Mouse (Mus musculus) urinary bladder, postnatal 10 days (tissue): Measurements from ENCODE around the gene Nt5c2.

Source experiments
- DNase-seq: peaks from one replicate; pipeline ENCODE4 v3.0.0; 2022; ENCODE audit warnings: low spot score

Nt5c2 gene

GRCm38 (mm10) chr19:46928136-46928535 lies 86.8 kb downstream of the Nt5c2 start:
- no peak for DNase-seq

DNA sequence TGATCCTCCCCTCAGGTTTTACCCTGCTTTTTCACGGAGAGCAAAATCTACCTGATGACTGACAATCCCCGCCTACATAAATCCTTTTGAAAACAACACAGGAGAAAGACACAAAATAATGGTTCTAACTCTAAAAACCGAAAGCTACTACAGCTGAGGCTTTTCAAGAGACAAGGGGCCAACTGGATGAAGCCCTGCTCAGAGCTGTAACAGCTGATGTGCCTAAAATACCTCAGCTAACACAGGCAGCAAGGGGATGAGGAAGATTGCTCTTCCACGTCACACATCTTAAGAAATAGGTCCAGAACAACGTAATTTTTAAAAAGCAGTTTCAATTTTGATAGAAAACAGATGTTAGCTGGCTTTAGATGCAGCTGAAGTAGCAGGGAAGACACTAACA lies 88.0 kb downstream of the Nt5c2 start:
- DNase-seq = no peak

DNA sequence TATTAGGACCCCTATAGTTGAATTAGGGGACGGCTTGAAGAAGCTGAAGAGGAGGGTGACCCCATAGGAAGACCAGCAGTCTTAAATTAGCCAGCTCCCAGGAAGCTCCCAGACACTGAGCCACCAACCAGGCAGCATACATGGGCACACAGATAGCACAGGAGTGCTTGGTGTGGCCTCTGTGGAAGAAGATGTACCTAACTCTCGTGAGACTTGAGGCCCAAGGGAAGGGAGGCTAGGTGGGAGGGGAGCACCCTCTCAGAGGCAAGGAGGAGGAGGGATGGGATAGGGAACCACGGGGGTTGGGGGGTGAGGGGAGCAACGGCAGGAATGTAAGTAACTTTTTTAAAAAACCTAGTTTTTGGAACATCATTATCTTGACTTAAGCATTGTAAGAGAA lies 88.6 kb downstream of the Nt5c2 start:
- DNase-seq = no peak

DNA sequence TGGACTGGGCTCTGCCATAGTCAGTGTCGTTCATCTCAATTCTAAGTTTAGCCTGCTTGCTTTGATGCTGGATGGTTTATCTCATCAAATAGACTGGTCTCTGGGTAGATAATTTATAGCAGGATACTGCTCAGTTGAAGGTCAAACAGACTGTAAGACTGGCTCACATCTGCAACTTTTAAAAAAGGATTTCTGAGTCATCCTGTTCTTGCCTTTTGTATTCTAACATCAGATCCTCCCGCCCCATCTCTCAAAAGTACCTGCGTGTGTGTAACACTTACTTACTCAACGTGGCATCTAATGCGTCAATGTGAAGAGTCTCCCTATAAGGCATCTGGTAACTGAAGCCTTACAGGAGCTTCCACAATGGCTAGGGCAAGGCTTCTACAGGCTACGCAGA lies 94.4 kb downstream of the Nt5c2 start:
- no peak for DNase-seq

DNA sequence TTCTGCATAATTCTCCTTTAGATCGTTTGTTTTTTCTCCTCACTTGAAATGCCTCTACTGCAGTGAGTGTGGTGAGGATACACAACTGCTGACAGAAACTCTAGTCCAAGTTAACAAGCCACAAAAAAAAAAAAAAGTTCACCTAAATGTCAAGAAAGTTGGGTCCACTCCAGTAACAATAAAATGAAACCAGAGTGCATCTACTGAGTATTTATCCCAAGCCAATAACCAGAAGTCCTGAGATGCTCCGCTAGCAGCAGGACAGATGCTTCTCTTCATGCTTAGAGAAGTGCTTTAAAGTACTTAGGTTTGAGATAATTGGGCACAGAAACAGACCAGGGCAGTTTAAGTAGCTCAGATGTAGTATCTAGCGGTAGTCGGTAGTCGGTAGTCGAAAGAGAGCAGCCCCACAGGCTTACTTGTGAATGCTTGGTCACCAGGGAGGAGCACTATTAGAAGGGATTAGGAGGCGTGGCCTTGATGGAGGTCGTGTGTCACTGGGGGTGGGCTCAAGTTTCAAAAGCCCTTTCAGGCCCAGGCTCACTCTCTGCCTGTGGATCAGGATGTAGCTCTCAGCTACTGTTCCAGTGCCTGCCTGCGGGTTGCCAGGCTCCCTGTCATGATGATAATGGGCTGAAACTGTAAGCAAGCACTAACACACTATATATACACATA lies 99.4 kb downstream of the Nt5c2 start:
- DNase-seq = no peak

DNA sequence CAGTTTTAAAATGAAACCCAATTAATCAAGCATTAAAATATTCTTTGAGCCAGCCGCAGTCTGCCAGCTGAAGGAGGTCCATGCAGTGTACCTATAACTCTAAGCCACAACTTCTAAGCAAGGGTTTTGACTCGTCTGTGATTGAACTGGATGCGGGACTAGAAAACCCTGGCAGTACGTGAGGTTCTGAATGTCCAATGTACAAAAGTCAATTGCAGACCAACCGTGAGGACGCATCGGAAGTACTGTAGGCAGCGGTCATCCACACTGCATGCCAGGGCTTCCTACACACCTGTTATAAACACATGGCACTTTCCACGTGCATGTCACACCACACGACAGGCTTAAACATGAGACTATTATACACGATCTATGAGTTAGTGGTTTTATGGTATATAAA lies 101.3 kb downstream of the Nt5c2 start:
- DNase-seq = no peak

- no peak for DNase-seq
These were observed 103.5 kb downstream of the Nt5c2 start for GRCm38 (mm10) chr19:46911492-46911891.

DNA sequence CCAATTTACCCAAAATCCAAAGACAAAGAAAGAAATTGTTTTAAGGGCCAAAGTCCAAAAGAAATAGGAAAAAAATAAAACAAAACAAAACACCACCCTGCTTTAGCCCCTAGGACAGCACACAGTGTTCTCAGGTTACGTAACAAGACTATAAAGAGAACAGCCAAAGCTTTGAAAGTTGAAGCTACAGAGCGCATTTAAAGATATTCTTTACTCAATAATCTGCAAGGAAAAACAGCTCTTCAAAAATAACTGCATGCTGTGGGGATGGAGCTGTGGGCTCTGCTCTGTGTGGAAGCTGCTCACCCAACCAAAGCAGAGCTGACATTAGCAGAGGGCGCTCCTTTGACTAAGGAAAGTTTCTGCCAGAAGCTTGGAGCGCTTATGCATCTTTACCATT lies 106.0 kb downstream of the Nt5c2 start:
- DNase-seq = no peak

DNA sequence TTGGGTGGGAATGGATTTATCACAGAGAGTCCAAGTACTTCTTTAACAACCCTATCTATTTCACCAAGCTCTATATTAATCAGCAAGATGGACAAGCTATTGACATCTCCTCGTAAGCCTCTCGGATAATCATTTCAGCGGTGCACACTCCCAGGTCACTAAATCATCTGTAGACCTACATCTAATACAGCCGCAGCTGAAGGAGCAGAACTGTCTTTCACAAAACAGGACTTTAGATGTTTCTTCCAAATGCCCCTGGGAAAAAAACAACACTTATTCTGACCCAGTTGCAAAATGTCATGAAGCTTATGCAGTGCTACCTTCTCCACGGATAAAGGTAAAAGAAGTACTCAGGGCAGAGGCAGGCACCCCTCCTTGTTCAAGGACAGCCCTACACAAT lies 106.7 kb downstream of the Nt5c2 start:
- DNase-seq = no peak

GRCm38 (mm10) chr19:46905971-46906370 lies 109.0 kb downstream of the Nt5c2 start:
- DNase-seq = no peak

GRCm38 (mm10) chr19:46905383-46905782 lies 109.6 kb downstream of the Nt5c2 start:
- DNase-seq = no peak

DNA sequence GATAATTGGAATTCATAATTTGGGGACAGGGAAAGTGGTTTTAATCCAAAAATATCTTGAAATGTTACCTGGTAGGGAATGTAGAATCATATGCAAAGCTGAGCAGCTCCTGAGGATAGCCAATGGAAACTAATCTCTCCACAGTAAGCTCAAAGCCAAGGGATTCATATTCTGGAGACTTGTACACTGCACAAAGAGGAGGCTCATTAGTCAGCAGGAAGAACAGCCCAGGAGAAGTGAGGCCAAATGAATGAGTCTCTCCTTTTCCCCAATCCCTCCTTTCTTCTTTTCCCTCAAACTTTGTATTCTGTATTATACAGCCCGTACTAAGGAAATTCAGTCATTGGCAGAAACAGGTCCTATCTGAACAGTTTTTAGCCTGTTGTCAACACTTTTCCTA lies 110.0 kb downstream of the Nt5c2 start:
- DNase-seq = no peak

DNA sequence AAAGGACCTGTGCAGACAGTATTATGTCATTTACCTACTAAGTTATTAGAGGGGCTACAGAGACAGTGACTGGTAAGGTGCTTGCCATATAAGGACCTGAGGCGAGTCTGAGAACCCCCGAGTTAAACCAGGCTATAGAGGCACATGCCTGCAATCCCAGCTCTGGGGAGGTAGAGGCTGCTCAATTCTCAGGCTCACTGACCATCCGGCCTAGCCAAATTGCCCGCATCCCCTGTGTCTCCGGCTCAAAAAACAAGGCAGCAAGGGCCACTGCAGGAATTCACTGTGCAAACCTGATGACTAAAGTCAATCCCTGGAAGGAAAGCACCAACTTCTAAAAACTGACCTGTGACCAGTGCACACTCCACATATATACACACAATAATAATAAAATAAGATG lies 111.6 kb downstream of the Nt5c2 start:
- no peak for DNase-seq

DNA sequence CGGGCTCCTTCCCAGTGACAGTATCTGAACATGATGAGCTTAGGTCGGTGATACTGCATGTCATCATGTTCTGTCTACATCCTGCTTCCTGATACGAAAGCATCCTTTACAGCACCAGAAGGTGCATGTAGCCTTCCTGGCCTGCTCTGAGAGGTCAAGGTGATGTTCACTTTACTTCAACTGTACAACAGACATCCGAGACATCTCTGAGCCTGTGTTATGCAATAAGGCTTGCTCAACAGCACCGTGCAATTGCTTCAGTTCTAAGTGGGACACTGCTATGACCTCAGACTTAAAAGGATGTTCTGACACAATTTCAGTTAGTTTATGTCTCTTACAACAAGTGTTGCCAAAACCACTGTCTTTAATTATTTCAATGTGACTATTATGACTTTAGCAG lies 113.6 kb downstream of the Nt5c2 start:
- no peak for DNase-seq

DNA sequence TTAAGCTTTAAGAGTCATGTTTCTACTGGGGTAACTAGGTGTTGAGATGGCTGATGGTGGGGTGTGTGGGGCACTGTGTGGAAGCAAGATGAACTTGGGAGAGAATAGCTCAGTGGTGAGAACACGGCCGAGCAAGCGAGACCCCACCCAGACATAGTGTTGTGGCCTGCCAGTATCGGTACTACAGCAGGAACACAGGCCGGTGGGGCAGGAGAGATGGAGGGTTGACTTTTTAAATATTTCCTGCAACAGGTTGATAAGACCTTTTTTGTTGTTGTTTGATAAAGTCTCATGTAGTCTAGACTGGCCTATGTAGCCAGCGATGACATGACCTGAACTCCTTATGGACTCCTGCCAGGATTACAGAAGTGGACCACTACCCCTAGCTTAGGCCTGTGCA lies 114.2 kb downstream of the Nt5c2 start:
- no peak for DNase-seq

DNA sequence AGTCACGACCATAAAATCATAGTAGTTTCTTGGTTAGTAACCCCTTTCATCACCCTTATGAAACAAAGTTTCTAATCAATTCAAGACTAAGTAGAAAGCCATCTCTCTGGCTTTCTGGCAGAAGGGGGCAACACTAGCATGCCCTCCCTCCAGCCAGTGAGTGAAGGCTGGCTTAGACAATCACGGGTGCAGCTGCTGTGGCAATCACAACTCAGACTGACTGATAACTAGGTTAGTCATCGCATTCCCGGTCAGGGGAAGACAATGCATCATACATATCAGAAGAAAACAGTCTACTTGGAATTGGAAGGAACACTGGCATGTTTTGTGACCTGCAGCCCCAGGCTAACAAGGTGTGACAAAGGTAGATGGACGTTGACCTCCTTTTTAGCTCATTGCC lies 115.1 kb downstream of the Nt5c2 start:
- DNase-seq = no peak

DNA sequence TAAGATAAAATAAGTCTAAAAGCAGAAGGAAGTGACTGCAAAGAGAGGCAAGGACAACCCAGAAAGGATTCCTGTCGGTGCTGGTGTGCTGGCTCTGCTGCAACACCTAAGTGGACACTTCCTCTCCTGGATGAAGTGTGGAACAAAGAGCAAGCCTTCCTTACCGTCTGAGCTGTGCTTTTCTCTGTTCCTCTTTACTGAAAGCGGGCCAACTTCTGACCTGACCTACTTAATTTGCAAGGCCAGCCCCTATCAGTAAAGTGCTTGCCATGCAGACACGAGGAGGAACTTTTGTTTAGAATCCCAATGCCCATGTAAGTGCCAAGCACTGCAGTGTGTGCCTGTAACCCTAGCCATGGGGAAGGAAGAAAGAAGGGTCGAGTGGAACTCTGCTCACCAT lies 115.6 kb downstream of the Nt5c2 start:
- DNase-seq = no peak

DNA sequence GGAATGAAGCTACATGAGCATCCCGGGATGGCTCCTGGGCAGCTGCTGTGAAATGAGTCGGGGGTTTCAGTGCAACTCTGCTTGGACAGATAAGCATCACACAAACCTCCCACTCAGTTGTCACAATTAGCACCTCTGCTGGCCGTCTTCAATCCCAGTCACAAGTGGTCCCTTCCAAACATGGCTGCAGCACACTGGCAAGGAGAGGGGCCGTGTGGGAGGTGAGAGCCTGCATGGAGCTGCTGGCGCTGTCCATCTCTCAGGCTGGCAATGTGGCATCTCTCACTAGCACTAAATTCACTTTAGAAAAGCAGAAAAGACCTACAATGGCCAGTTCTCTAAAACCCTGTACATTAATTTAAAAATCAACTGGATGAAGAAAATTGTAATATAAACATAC lies 116.7 kb downstream of the Nt5c2 start:
- DNase-seq = no peak

- DNase-seq = no peak
These were observed 117.8 kb downstream of the Nt5c2 start for GRCm38 (mm10) chr19:46897135-46897534.

DNA sequence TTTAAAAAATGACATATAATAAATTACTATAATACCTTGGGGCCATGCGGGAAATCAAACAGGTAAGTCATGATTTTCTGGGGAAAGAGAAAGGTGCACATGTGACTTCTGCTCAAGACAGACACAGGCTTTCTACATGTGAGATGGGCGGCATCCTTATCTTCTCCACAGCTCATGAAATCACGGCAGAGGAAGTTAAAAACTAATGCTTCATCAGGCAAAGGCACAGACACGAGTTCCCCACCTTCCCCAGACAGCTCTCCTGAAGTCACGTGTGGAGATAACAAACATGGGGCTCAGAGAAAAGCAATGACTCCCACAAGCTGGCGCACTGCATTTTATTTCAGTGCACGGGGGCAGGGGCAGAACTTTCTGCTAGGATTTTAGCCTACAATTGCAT lies 121.5 kb downstream of the Nt5c2 start:
- DNase-seq = no peak

- no peak for DNase-seq
These were observed 122.1 kb downstream of the Nt5c2 start for GRCm38 (mm10) chr19:46892856-46893255.

GRCm38 (mm10) chr19:46890657-46891056 lies 124.3 kb downstream of the Nt5c2 start:
- no peak for DNase-seq

DNA sequence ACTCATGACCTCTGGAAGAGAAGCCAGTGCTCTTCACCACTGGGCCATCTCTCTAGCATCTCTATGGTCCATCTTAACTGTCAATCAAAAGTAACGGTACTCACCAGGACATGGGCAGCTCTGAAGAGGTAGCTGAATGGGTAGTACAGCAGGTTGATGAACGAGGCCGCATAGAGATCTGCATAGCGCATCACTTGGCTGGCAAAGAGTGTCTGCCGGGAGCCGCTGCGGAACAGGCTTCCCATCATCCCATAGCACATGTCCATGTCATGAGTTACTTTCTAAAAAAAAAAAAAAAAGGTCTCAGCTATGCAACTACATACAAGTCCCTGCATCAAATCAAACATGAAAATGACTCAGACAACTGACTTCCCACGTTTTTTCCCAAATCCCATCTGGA lies 125.3 kb downstream of the Nt5c2 start:
- no peak for DNase-seq

GRCm38 (mm10) chr19:46887811-46888527 lies 127.0 kb downstream of the Nt5c2 start:
- no peak for DNase-seq
